Mouse (Mus musculus) liver, embryonic 13.5 days (tissue): ENCODE data around the gene Ctps. TPM values are rescaled to one million over a fixed set of nuclear protein-coding genes. Genes with fewer than 3 reads are reported as not detected.

ENCODE experiments used
- ATAC-seq: fragments of 200-750 bp; cut with Nextera tagmentation; 2 replicates; pipeline ENCODE4 v1.8.0; 2017; ENCODE audit warnings: low read depth, mild to moderate bottlenecking, moderate number of reproducible peaks, moderate library complexity
- DNase-seq: peaks from one replicate; pipeline ENCODE4 v3.0.0; 2022
- H3K27ac ChIP-seq: fragments of 300-500 bp; sonication (generic); 2 replicates; pipeline ENCODE4 v1.5.1; 2015; ENCODE audit warnings: moderate library complexity, mild to moderate bottlenecking, inconsistent platforms
- H3K27me3 ChIP-seq: fragments of 300-500 bp; sonication (generic); 2 replicates; pipeline ENCODE4 v1.6.1; 2015; ENCODE audit warnings: mild to moderate bottlenecking, inconsistent platforms
- H3K36me3 ChIP-seq: fragments of 300-500 bp; sonication (generic); 2 replicates; pipeline ENCODE4 v1.6.1; 2015; ENCODE audit warnings: mild to moderate bottlenecking, inconsistent platforms
- H3K4me1 ChIP-seq: fragments of 300-500 bp; sonication (generic); replicated peaks from 2 replicates; pipeline ENCODE4 v1.6.1; 2015; ENCODE audit warnings: inconsistent platforms
- H3K4me2 ChIP-seq: fragments of 300-500 bp; sonication (generic); 2 replicates; pipeline ENCODE4 v1.6.1; 2015; ENCODE audit warnings: inconsistent platforms, mild to moderate bottlenecking, moderate library complexity
- H3K4me3 ChIP-seq: fragments of 300-500 bp; sonication (generic); replicated peaks from 2 replicates; pipeline ENCODE4 v1.5.1; 2015; ENCODE audit warnings: mild to moderate bottlenecking, inconsistent platforms
- H3K9ac ChIP-seq: fragments of 300-500 bp; sonication (generic); 2 replicates; pipeline ENCODE4 v1.6.1; 2015; ENCODE audit warnings: mild to moderate bottlenecking, inconsistent platforms
- H3K9me3 ChIP-seq: fragments of 300-500 bp; sonication (generic); replicated peaks from 2 replicates; pipeline ENCODE4 v1.6.1; 2016; ENCODE audit warnings: inconsistent platforms
- WGBS: fragments of 180-500 bp; shearing (Covaris S2); methylation state at CpG from one replicate; pipeline ENCODE4 v1.1.7; 2015; ENCODE audit not compliant: insufficient replicate concordance; 5-methylcytosine and 5-hydroxymethylcytosine counted together
- polyA plus RNA-seq: library from polyadenylated mRNA; unstranded; fragments of >200 nt; fragmentation: Nextera tagmentation; extraction: Ambion mirVana; gene quantifications from 2 replicates; pipeline ENCODE4 v1.2.1, GENCODE M21; 2015

Gene Ctps
- polyA plus RNA-seq, 1 experiment from 2014 or later: 50.2 TPM

GRCm38 (mm10) chr4:120570438-120571069 lies 478 bp upstream of the Ctps start:
- Histone ChIP-seq H3K36me3 (peaks cover 11% of the 10 kb centered on the region), H3K4me3 (peak overlapping the region; percentile 72), H3K9ac (peak overlapping the region; percentile 87), H3K27ac (peak overlapping the region; percentile 81), H3K4me2 (peak overlapping the region; percentile 93), H3K9me3 (no peaks in the 10 kb centered on the region), H3K27me3 (no peaks in the 10 kb centered on the region), H3K4me1 (peaks cover 44% of the 10 kb centered on the region)
- peak; percentile 59 for ATAC-seq
- DNase-seq: no peak
- 2% methylated on average over 27 of the region's 27 CpGs for WGBS

- H3K4me2 ChIP-seq: peak overlapping the region; percentile 93
- H3K27ac ChIP-seq: peak overlapping the region; percentile 81
- peaks cover 26% of the 10 kb centered on the region for H3K36me3 ChIP-seq
- 2% methylated on average over 4 of the region's 4 CpGs for WGBS
- peak overlapping the region; percentile 87 for H3K9ac ChIP-seq
- no peak for ATAC-seq
- peaks cover 44% of the 10 kb centered on the region for H3K4me1 ChIP-seq
- peak; percentile 6 for DNase-seq
- H3K4me3 ChIP-seq: peak overlapping the region; percentile 72
- no peaks in the 10 kb centered on the region for H3K9me3 ChIP-seq
- H3K27me3 ChIP-seq: no peaks in the 10 kb centered on the region
Measured at GRCm38 (mm10) chr4:120569025-120569424, 1.1 kb downstream of the Ctps start.

GRCm38 (mm10) chr4:120568005-120568404 lies 2.1 kb downstream of the Ctps start:
- DNase-seq: no peak
- H3K27ac ChIP-seq: peak overlapping the region; percentile 54
- peak overlapping the region; percentile 87 for H3K9ac ChIP-seq
- peak overlapping the region; percentile 93 for H3K4me2 ChIP-seq
- peak overlapping the region; percentile 72 for H3K4me3 ChIP-seq
- WGBS: 60% methylated on average over 5 of the region's 5 CpGs
- peaks cover 44% of the 10 kb centered on the region for H3K4me1 ChIP-seq
- no peaks in the 10 kb centered on the region for H3K9me3 ChIP-seq
- no peaks in the 10 kb centered on the region for H3K27me3 ChIP-seq
- ATAC-seq: no peak
- peaks cover 36% of the 10 kb centered on the region for H3K36me3 ChIP-seq

- no peak overlapping the region for H3K27ac ChIP-seq
- no peaks in the 10 kb centered on the region for H3K9me3 ChIP-seq
- 74% methylated on average over 2 of the region's 2 CpGs for WGBS
- H3K36me3 ChIP-seq: peaks cover 59% of the 10 kb centered on the region
- H3K4me1 ChIP-seq: peaks cover 36% of the 10 kb centered on the region
- ATAC-seq (no peak), DNase-seq (no peak)
- no peak overlapping the region for H3K9ac ChIP-seq
- H3K27me3 ChIP-seq: no peaks in the 10 kb centered on the region
- H3K4me2 ChIP-seq: no peak overlapping the region
- no peak overlapping the region for H3K4me3 ChIP-seq
Measured at GRCm38 (mm10) chr4:120565726-120566125, 4.3 kb downstream of the Ctps start.

- Histone ChIP-seq H3K27me3 (no peaks in the 10 kb centered on the region), H3K9me3 (no peaks in the 10 kb centered on the region), H3K27ac (no peak overlapping the region), H3K9ac (no peak overlapping the region), H3K4me2 (no peak overlapping the region), H3K36me3 (peaks cover 94% of the 10 kb centered on the region), H3K4me3 (no peak overlapping the region), H3K4me1 (no peaks in the 10 kb centered on the region)
- WGBS: 82% methylated on average over 6 of the region's 6 CpGs
- ATAC-seq (no peak), DNase-seq (no peak)
Measured at GRCm38 (mm10) chr4:120556592-120556991, 13.5 kb downstream of the Ctps start.

- DNase-seq: no peak
- Histone ChIP-seq H3K27me3 (no peaks in the 10 kb centered on the region), H3K4me2 (no peak overlapping the region), H3K36me3 (peaks cover 97% of the 10 kb centered on the region), H3K27ac (no peak overlapping the region), H3K4me1 (no peaks in the 10 kb centered on the region), H3K9me3 (no peaks in the 10 kb centered on the region), H3K9ac (no peak overlapping the region), H3K4me3 (no peak overlapping the region)
- WGBS: 79% methylated on average over 1 of the region's 1 CpGs
- no peak for ATAC-seq
Measured at GRCm38 (mm10) chr4:120544896-120545295, 25.2 kb downstream of the Ctps start.

- peaks cover 52% of the 10 kb centered on the region for H3K36me3 ChIP-seq
- no peak overlapping the region for H3K4me3 ChIP-seq
- 89% methylated on average over 10 of the region's 10 CpGs for WGBS
- H3K27ac ChIP-seq: no peak overlapping the region
- H3K9me3 ChIP-seq: no peaks in the 10 kb centered on the region
- no peaks in the 10 kb centered on the region for H3K27me3 ChIP-seq
- H3K4me2 ChIP-seq: no peak overlapping the region
- ATAC-seq (no peak), DNase-seq (no peak)
- no peaks in the 10 kb centered on the region for H3K4me1 ChIP-seq
- no peak overlapping the region for H3K9ac ChIP-seq
Measured at GRCm38 (mm10) chr4:120538664-120539063, 31.4 kb downstream of the Ctps start.

- Histone ChIP-seq H3K4me1 (no peaks in the 10 kb centered on the region), H3K27ac (no peak within 1 kb of the TSS), H3K36me3 (peaks cover 30% of the 10 kb centered on the region), H3K9me3 (no peaks in the 10 kb centered on the region), H3K4me3 (no peak within 1 kb of the TSS), H3K27me3 (no peaks in the 10 kb centered on the region), H3K4me2 (no peak within 1 kb of the TSS), H3K9ac (no peak within 1 kb of the TSS)
- WGBS: 80% methylated on average over 6 of the region's 6 CpGs
- ATAC-seq (no peak), DNase-seq (no peak)
Measured at GRCm38 (mm10) chr4:120531986-120532385, 38.1 kb downstream of the Ctps start, which contains the start of gene Slfnl1. Slfnl1 (plus strand) TSS chr4:120532231.

GRCm38 (mm10) chr4:120528171-120528570 lies 41.9 kb downstream of the Ctps start:
- no peak overlapping the region for H3K4me2 ChIP-seq
- H3K9me3 ChIP-seq: no peaks in the 10 kb centered on the region
- H3K36me3 ChIP-seq: peaks cover 52% of the 10 kb centered on the region
- no peak overlapping the region for H3K4me3 ChIP-seq
- DNase-seq (no peak), ATAC-seq (no peak)
- H3K27me3 ChIP-seq: no peaks in the 10 kb centered on the region
- no peak overlapping the region for H3K27ac ChIP-seq
- H3K9ac ChIP-seq: no peak overlapping the region
- 86% methylated on average over 9 of the region's 9 CpGs for WGBS
- no peaks in the 10 kb centered on the region for H3K4me1 ChIP-seq

- Histone ChIP-seq H3K4me1 (no peaks in the 10 kb centered on the region), H3K9me3 (no peaks in the 10 kb centered on the region), H3K36me3 (peaks cover 49% of the 10 kb centered on the region), H3K9ac (no peak overlapping the region), H3K27me3 (no peaks in the 10 kb centered on the region), H3K4me2 (no peak overlapping the region), H3K4me3 (no peak overlapping the region), H3K27ac (no peak overlapping the region)
- 77% methylated on average over 3 of the region's 3 CpGs for WGBS
- no peak for ATAC-seq
- DNase-seq: no peak
Measured at GRCm38 (mm10) chr4:120523092-120523491, 47.0 kb downstream of the Ctps start.

GRCm38 (mm10) chr4:120522351-120522750 lies 47.7 kb downstream of the Ctps start:
- no peak overlapping the region for H3K4me3 ChIP-seq
- no peak overlapping the region for H3K4me2 ChIP-seq
- no peak for ATAC-seq
- H3K36me3 ChIP-seq: peaks cover 51% of the 10 kb centered on the region
- no peaks in the 10 kb centered on the region for H3K9me3 ChIP-seq
- no peak overlapping the region for H3K27ac ChIP-seq
- H3K27me3 ChIP-seq: no peaks in the 10 kb centered on the region
- H3K4me1 ChIP-seq: no peaks in the 10 kb centered on the region
- no peak for DNase-seq
- H3K9ac ChIP-seq: no peak overlapping the region
- WGBS: 83% methylated on average over 4 of the region's 4 CpGs

GRCm38 (mm10) chr4:120521761-120522160 lies 48.3 kb downstream of the Ctps start:
- WGBS: 79% methylated on average over 5 of the region's 5 CpGs
- no peak overlapping the region for H3K27ac ChIP-seq

More at GRCm38 (mm10) chr4:120521761-120522160, 48.3 kb downstream of the Ctps start:
- Histone ChIP-seq H3K27me3 (no peaks in the 10 kb centered on the region), H3K4me2 (no peak overlapping the region), H3K9ac (no peak overlapping the region), H3K9me3 (no peaks in the 10 kb centered on the region), H3K4me3 (no peak overlapping the region), H3K36me3 (peaks cover 55% of the 10 kb centered on the region), H3K4me1 (no peaks in the 10 kb centered on the region)
- DNase-seq: no peak
- ATAC-seq: no peak
